Mouse (Mus musculus) stomach, postnatal 0 days (tissue): ENCODE measurements at regions not wholly inside any gene's neighbourhood (a gene's known extent, or its start where the extent isn't known, plus 50 kb on each side); places are given as distances from the start of the nearest gene placed in this dataset.

Experiments used
- CTCF ChIP-seq: IDR thresholded peaks from 2 replicates; pipeline ENCODE4 v1.5.1; 2016; ENCODE audit warnings: antibody characterized with exemption, low read depth, mild to moderate bottlenecking, moderate library complexity
- EP300 ChIP-seq: optimal IDR thresholded peaks from 2 replicates; pipeline ENCODE3; 2016; ENCODE audit warnings: antibody characterized with exemption

- TF ChIP-seq CTCF (no peak), EP300 (no peak)
Measured at GRCm38 (mm10) chr7:116674199-116675019, 170.2 kb downstream of the Nucb2 start.
